Mouse (Mus musculus) layer of hippocampus, adult 9-11 months (tissue): ENCODE measurements around the gene Adarb2.
A peak's percentile ranks its signal among the peaks of the same experiment; 100 is the strongest.

Experiments used
- DNase-seq: peaks from one replicate; pipeline ENCODE4 v3.0.0; 2022

Adarb2 gene

GRCm38 (mm10) chr13:8487756-8488434 lies 285.2 kb downstream of the Adarb2 start:
- no peak for DNase-seq

DNA sequence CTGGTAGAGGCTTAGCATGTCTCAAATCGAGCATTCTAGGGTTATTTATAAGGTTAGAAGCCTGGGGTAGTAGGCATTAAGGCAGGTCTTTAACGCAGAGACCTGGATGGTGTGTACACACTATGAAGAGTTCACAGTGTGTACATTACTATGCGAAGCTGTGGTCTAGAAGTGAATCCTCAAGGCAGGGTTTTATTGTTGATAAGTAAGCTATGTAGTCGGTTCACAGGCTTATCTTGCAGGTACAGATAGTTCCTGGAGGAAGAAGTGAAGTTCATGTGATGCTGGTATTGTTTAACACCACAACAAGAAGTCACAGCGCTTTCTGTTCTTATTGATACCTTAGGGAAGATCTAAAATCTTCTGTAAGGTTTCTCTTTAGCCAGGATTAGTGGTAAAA lies 290.7 kb downstream of the Adarb2 start:
- DNase-seq, result no peak

DNA sequence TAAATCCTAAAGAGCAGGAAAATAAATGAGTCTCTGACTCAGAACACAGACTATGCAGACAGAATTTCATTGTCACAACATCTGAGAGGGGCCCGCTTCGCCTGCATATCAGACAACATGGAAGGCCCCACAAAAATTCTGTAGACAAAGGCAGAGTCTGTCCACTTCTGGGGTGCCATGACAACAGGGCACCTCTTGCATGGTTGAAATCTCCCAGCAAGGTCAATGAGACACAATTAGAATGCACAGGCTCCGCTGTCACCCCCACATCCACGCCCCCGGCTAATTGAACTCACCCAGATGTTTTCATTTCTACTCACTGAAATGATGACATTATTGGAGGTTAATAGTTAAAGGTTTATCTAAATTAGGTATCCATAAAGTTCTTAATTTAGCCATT lies 296.9 kb downstream of the Adarb2 start:
- DNase-seq, result no peak

DNA sequence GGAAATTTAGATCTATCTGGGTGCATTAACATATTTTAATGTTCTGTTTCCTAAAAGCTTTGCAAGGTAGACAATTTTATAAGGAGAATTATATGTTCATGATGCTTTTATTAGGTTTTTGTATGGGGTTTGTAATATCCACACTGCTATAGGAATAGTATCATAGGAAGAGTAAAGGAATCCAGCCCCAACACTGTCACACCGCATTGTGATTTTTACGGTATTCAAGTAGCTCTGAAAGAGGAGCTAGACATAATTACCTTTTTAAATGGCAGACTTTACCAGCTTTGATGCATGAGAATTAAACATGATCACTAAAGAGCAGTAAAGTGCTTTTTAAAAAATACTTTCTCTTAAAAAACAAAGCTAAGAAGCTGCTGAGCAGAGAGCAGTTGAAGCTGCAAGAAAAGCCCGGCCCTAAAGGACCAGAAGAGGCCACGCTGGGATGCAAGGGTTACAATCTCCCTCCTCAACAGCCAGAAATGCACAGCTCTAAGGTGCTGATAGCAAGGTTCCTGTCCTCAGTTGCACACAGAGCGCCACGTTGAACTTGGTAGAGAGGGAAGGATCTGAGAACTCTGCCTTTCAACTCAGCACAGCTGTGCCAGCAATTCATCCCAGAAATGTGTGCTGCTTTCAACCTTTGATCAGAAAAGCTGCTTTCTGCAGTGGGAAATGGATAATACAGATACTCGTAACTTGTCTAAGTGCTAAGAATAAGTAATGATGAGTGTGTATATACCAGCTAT lies 308.6 kb downstream of the Adarb2 start:
- no peak for DNase-seq

DNA sequence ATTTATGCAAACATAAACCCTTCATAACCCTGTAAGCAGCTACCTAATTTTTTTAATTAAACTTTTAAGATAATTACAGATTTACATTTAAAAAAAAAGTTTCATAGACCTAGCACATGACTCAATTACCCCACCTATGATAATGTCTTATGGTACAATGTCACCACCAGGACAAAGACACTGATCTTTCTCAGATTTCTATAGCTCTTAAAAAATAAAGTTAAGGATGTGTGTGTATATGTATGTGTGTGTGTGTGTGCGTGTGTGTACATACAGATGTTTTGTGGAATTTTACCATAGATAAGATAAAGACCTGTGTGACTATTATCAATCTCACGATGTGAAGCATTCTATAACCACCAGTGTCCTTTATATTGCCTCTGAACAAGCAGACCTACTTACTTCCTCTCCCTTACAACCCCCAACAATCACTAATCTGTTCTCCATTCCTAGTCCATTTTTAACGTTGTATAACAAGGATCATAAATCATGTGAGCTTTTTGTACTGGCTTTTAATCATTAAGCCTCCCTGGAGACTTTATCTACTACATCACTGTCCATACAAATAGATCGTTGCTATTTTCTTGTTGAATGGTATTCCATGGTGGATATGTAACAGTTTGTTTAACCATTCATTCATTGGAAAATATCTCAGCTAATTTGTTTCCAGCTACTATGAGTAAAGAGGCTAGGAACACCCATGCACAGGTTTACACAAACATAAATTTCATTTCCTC lies 313.5 kb downstream of the Adarb2 start:
- DNase-seq, result no peak

- DNase-seq, result no peak
Observed at GRCm38 (mm10) chr13:8519204-8519603, 316.5 kb downstream of the Adarb2 start.

DNA sequence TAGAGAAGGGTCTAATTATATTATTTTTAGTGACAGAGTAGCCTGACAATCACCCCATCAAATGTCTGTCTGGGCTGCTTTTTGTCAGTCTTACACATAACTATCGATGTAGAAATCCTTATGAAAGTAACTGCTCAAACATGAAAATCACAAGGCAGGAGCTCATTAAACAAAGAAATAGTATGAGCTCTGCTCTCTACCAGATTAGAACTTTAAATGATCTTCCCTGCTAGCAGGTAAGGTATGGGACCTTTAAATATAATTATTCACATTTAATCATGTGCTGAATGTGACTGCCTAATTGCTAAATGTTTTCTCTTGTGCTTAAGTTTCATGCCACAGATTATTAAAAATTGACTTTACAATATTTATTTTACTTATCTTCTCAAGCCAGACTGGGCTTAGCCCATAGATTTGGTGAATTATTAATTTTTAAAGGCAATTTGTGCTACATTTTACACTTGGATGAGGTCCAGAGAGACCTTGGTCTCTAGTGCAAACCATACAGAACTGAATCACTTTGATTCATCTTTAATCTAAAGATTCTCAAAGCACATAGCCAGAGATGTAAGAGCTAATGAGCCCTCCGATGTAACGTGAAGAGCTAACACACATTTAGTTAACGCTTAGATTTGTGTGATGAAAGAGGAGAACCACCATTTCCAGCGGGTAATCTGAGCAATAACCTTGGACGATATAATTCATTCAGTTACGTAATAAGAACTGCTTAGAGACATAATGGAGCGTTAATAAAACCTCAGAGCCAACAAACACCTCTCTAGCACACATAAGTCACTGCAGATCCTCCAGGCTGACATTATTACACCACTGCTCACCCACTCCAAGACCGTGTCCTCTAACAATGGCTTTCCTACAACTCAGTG lies 323.3 kb downstream of the Adarb2 start:
- DNase-seq, result no peak

GRCm38 (mm10) chr13:8534265-8535113 lies 331.8 kb downstream of the Adarb2 start:
- no peak for DNase-seq

- DNase-seq, result no peak
Observed at GRCm38 (mm10) chr13:8538481-8538880, 335.8 kb downstream of the Adarb2 start.

GRCm38 (mm10) chr13:8538896-8539295 lies 336.2 kb downstream of the Adarb2 start:
- DNase-seq, result no peak

DNA sequence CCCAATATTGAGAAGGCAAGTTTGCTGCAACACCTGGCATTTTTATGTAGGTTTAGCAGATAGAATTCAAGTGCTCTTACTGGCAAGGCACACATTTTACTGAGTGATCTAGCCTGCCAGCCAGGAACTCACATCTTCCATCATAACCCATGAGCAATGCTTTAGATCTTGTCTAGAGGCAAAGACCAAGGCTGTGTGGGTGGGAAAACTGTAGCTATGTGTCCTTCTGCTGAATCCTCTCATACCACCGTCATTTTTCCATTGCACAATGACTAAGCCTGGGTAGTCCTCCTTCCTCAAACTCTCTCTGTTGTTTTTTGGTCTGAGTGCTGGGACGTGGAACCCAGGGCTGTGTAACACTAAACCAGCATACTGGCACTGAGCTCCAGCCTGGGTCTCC lies 340.0 kb downstream of the Adarb2 start:
- no peak for DNase-seq

DNA sequence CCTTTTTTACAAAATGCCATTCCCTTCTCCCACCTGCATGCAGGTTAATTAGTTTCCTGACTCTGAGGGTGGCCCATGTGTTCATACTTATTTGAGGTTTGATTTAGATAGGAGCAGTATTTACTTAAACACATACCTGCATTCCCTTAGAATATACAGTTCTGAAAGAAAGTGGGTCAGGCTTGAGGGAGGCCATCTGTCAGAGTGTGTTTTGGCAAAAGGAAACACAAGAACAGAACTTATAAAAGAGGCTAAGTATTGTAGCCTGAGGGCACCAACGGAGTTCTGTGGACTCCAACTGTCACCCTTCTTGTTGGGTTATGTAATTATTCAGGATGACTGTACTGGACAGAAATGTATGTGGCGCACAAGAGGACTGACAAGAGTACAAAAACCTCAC lies 349.6 kb downstream of the Adarb2 start:
- DNase-seq, result no peak

DNA sequence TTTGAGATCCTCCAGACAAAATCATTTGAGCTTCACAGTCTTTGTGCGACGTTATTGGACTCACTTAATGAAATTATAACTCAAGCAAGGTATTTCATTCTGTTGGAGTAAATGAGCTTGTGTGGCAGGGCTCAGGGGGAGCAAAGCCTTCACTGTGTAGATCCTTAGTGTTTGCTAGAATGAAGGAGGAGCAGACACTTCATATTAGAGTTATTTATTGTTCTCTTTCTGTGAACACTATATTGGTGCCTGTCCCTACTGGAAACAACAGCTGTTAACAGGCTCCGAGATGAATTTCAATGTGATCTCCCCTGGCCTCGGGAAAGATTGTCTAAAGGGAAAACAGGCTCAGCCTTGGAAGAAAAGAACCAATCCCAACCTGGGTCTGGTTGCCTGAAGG lies 355.1 kb downstream of the Adarb2 start:
- DNase-seq, result no peak

DNA sequence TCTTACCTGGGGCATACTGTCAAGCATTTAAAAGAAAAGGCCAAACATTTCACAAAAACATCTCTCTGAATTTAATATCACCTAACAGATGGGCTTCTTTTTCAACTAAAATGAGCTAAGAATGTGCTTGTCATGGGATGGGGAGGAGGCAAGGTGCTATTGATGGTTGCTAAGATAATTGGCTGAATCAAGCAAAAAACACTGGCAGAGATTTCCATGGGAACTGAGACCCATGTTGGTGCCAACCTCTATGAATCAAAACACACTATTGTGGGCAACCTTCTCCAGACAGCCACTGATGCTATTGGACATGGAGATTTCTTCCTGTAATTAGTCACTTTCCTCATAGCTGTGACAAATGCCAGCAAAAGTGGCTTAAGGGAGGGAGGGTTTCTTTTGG lies 357.8 kb downstream of the Adarb2 start:
- DNase-seq, result peak; percentile 34

DNA sequence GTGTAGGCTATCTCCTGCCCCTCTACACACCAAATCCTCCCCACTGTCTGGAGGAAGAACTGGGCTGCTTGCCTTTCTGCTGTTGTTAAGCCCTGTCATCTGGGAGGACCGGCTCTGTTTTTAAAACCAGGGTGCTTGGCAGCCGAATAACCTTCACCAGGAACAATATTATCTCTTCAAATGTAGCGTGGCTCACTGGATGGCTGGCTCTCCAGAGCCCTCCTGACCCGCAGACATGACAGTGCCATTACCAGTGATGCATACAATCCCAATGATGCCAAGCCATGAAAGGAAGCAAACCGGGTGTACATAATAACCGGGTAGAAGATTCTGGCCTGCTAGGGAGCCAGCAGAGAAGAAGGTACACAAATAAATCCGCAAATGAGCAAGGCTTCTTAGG lies 360.5 kb downstream of the Adarb2 start:
- no peak for DNase-seq

- no peak for DNase-seq
Observed at GRCm38 (mm10) chr13:8567111-8568026, 364.7 kb downstream of the Adarb2 start.

DNA sequence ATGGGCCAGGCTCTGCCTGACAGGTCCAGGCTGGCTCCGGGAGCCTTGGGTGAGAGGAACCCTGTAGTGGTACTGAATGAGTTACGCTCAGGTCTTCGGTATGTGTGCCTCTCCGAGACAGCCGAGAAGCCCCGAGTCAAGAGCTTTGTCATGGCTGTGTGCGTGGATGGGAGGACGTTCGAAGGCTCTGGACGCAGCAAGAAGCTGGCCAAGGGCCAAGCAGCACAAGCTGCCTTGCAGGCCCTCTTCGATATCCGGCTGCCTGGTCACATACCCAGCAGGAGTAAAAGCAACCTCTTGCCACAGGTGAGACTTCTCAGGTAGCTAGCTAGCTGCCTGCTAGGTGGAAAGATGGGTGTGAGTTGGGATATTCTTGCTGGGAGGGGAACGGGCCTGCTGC lies 367.6 kb downstream of the Adarb2 start:
- DNase-seq, result no peak

DNA sequence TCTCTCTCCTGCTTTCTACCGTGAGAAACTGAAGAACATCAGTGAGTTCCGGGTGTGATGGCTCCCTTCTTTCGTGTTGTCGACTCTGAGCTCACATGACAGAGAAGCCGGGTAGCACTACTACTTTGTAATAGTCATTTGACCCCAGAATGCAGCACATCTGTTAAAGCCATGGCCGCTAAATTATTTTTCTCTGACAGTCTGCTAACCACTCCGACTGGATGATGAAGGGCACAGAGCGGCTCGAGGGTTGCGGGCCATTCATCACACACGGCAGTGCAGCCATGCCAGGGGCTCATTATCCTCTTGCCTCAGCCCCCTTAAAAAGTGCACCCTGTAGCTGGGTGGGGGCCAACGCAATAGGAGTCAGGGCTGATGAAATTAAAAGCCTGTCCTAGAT lies 371.2 kb downstream of the Adarb2 start:
- no peak for DNase-seq

DNA sequence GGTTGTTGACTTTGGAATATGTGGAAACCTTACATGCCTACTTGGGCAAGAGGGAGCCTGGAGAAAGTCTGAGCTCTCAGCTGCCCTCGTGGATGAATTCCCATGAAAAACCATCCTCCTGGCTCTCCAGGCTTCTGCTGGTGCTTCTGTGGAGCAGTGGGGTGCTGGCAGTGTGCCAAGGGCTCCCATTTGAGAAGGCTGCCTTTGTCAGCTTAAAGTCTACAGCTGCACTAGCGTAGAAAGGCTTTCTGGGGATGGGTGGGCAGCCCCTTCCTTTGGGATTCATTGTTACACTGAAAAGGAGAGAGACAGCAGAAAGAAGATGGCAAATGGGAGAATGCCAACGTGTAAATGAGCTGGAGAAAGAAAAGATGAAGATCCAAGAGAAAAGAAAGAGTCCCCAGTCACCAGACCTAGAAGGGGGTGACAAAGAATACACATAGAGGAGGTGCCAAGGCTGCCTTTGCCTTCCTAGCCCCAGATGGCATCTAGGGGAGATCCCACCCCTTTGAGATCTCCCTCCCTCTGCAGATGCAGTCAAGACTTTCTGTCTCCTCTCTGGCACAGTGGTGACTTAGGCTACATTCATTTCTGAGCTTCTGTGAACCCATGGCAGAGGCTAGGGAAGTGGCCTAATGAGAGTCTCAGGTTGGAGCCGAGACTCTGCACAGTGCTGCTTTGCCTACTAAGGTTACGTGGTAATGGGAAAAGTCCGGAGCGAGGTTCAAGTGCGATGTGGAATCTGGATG lies 381.8 kb downstream of the Adarb2 start:
- DNase-seq, result no peak

- DNase-seq, result no peak
Observed at GRCm38 (mm10) chr13:8587447-8587846, 384.8 kb downstream of the Adarb2 start.
